Mouse (Mus musculus): ENCODE data around the gene Mad2l2. TPM values are rescaled to one million over a fixed set of nuclear protein-coding genes. Genes with fewer than 3 reads are reported as not detected.

Mad2l2 gene
- polyA plus RNA-seq, 1 experiment = 30.8 TPM

DNA sequence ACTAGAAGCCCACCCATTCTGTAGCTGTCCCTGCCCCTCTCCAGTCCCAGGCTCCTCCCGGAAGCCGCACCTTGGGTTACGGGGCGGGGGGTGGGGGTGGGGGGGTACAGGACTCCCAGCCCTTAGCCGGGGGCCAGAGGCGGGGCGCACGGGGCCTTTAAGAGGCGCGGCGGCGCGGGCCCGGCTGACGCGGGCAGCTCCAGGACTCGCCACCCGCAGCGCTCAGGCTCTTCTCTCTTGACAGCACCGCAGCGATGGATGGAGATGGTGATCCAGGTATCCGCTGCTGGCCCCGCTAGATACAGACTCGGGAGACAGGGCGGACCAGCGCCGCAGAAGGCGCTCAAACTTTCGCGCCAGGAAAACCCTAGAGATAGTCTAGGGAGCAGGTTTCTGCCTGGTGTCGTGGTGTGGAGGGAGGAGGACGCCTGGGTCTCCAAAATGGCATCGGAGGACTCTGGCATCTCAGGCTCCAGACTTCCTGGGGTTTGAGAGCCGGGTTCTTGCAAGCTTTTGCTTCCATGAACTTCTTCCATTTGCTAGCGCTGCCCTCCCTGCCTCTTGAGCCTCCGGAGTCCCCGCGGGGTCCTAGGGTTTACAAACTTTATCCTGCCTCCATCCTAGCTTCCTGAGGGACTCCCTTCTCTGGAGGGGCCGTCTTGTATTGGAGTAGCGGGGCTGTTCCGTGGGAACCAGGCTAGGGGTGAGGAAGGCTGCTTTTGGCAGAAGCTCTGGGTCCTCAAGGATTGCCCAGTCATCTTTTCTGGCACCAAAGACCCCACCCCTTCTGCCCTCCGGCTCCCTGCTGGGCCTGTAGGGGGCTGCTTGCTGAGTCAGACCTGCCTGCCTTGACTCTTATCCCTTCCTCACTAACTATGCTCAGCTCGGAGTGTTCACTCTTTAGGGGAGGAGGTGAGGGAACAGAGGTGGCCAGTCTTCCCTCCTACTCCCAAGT lies 30.5 kb downstream of the Mad2l2 start, which contains the start of the genes Fbxo44 and Fbxo2:
Gene Fbxo44, minus strand, starts transcription at position 47 of the 955 bp plus-strand sequence.
Gene Fbxo2, plus strand, starts transcription at position 186 of the 955 bp plus-strand sequence.
- TF ChIP-seq CTCF (IDR thresholded peaks at IDR 0.05; ENCODE audit: insufficient read depth, low read length) (no peak), POLR2A (IDR thresholded peaks at IDR 0.05; ENCODE audit: borderline replicate concordance, extremely low read depth, low read depth, low read length) (no peak)
- H3K4me1 ChIP-seq (ENCODE audit: control insufficient read depth, insufficient read depth, low read length) = no peaks in the 10 kb centered on the region; the same call in none of the 2 replicates
- peak within 1 kb of the TSS; percentile 56 for H3K4me3 ChIP-seq (replicated peaks; ENCODE audit: extremely low read depth, low read depth, low read length)
- WGBS = 2% methylated on average over 43 of the region's 43 CpGs
- peak; percentile 46 for DNase-seq

DNA sequence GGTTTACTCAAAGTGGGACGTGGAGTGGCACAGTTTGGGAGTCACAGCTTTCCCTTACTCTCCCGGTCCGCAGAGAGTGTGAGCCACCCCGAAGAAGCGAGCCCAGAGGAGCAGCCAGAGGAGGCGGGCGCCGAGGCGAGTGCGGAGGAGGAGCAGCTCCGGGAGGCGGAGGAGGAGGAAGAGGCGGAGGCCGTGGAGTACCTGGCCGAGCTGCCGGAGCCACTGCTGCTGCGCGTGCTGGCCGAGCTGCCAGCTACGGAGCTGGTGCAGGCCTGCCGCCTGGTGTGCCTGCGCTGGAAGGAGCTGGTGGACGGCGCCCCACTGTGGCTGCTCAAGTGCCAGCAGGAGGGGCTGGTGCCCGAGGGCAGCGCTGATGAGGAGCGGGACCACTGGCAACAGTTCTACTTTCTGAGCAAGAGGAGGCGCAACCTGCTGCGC lies 33.8 kb downstream of the Mad2l2 start:
- Histone ChIP-seq H3K4me3 (replicated peaks; ENCODE audit: extremely low read depth, low read depth, low read length) (peak overlapping the region; percentile 10), H3K4me1 (ENCODE audit: control insufficient read depth, insufficient read depth, low read length) (no peaks in the 10 kb centered on the region; the same call in none of the 2 replicates)
- TF ChIP-seq POLR2A (IDR thresholded peaks at IDR 0.05; ENCODE audit: borderline replicate concordance, extremely low read depth, low read depth, low read length) = no peak
- TF ChIP-seq CTCF (IDR thresholded peaks at IDR 0.05; ENCODE audit: insufficient read depth, low read length) = peak; percentile 60
- DNase-seq = peak; percentile 74
- under 1% methylated on average over 28 of the region's 29 CpGs for WGBS

DNA sequence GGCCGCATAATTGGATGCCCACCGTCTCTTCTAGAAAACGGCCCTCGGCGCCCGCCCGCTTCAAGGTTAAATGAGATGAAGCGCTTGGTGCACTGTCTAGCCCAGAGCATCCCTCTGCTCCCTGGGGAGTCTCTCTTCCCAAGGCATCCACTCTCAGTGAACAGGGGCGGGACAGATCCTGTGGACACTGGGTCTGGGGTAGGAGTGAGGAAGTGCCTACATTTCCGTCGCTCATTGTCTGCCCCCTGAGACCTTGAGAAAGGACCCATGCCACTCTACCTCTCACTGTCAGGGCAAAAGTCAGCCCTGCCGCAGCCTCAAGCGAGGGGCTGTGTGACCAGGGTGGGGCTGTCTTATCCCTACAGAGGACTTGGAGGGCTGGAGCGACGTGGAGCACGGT lies 34.3 kb downstream of the Mad2l2 start:
- no peak for TF ChIP-seq POLR2A (IDR thresholded peaks at IDR 0.05; ENCODE audit: borderline replicate concordance, extremely low read depth, low read depth, low read length)
- no peak for TF ChIP-seq CTCF (IDR thresholded peaks at IDR 0.05; ENCODE audit: insufficient read depth, low read length)
- DNase-seq = no peak
- WGBS = 3% methylated on average over 16 of the region's 16 CpGs
- Histone ChIP-seq H3K4me1 (ENCODE audit: control insufficient read depth, insufficient read depth, low read length) (no peaks in the 10 kb centered on the region; the same call in 1 of the 2 replicates), H3K4me3 (replicated peaks; ENCODE audit: extremely low read depth, low read depth, low read length) (no peak overlapping the region)

DNA sequence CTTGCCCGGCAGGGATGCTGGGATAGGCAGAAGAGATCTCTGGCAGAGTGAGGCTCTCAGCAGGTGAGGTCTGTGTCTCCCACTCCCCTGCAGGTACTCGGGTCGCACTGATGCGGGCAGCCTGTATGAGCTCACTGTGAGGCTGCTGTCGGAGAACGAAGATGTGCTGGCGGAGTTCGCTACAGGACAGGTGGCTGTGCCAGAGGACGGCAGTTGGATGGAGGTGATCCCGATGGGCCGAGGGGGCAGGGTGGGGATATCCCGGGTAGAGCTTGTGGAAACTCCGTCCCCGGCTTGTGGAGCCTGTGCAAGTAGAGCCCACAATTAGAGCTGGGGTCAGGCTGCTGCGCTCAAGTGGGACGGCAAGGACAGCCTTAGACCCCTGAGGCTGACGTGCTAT lies 35.4 kb downstream of the Mad2l2 start:
- no peak for DNase-seq
- TF ChIP-seq CTCF (IDR thresholded peaks at IDR 0.05; ENCODE audit: insufficient read depth, low read length) (no peak), POLR2A (IDR thresholded peaks at IDR 0.05; ENCODE audit: borderline replicate concordance, extremely low read depth, low read depth, low read length) (no peak)
- WGBS = 13% methylated on average over 17 of the region's 17 CpGs
- Histone ChIP-seq H3K4me3 (replicated peaks; ENCODE audit: extremely low read depth, low read depth, low read length) (no peak overlapping the region), H3K4me1 (ENCODE audit: control insufficient read depth, insufficient read depth, low read length) (no peaks in the 10 kb centered on the region; the same call in 1 of the 2 replicates)

DNA sequence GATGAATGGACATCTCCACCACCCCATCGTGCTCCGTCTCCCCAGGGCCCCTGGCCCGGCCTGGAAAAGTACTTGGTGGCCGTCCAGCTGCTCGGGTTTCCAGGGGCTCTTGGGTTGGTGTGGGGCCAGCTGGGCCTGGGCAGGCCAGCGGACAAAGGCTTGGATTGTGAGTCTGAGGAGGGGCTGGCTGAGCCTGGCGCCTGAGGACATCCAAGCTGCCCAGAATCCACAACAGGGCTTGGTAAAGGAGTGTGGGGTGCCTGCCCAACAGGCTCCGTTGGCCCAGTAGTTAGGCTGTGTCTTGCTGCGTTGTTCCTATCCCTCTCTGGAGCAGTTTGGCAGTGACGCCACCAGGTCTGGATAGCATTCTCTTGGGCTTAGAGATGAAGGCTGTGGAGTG lies 36.2 kb downstream of the Mad2l2 start:
- 18% methylated on average over 10 of the region's 10 CpGs for WGBS
- no peak for DNase-seq
- TF ChIP-seq POLR2A (IDR thresholded peaks at IDR 0.05; ENCODE audit: borderline replicate concordance, extremely low read depth, low read depth, low read length) (no peak), CTCF (IDR thresholded peaks at IDR 0.05; ENCODE audit: insufficient read depth, low read length) (no peak)
- Histone ChIP-seq H3K4me1 (ENCODE audit: control insufficient read depth, insufficient read depth, low read length) (no peaks in the 10 kb centered on the region; the same call in 1 of the 2 replicates), H3K4me3 (replicated peaks; ENCODE audit: extremely low read depth, low read depth, low read length) (no peak overlapping the region)

DNA sequence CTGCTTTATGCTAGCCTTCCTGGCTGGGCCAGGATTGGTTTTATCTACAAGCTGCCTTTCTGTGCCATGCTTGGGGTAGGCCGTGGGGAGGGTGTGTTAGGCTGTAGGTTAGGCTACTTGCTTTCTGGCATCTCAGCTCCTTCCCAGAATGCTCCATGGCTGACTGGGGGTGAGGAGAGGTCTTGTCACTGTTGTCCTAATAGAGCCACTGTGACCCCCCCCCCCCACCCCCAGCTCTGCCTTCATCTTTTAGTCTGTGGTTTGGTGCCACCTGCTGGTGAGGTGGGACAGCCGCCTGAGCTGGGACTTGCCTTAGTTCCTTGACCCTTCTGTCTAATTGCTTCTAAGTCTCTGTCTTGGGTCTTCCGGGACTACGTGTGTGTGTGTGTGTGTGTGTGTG lies 36.8 kb downstream of the Mad2l2 start:
- peak; percentile 67 for DNase-seq
- no peak overlapping the region for H3K4me3 ChIP-seq (replicated peaks; ENCODE audit: extremely low read depth, low read depth, low read length)
- WGBS = 12% methylated on average over 4 of the region's 4 CpGs

DNA sequence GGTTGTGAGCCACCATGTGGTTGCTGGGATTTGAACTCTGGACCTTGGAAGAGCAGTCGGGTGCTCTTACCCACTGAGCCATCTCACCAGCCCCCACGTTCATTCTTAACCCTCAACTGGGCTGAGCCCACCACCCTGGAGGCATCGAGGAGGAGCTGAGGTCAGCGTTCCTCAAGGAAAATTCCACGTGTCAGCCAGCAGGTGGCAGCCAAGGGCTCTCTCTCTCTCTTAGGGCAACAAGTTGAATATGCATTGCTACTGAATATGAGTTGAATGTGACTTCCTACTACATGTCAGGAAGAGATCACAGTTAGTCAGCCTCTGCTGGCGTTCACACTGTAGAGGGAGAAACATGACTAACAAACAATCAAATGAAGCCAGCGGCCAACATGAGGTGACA lies 38.1 kb downstream of the Mad2l2 start:
- 19% methylated on average over 7 of the region's 7 CpGs for WGBS
- no peak overlapping the region for H3K4me3 ChIP-seq (replicated peaks; ENCODE audit: extremely low read depth, low read depth, low read length)
- no peak for TF ChIP-seq POLR2A (IDR thresholded peaks at IDR 0.05; ENCODE audit: borderline replicate concordance, extremely low read depth, low read depth, low read length)
- TF ChIP-seq CTCF (IDR thresholded peaks at IDR 0.05; ENCODE audit: insufficient read depth, low read length) = peak; percentile 88

More for the DNA sequence above, 36.8 kb downstream of the Mad2l2 start:
- no peaks in the 10 kb centered on the region; the same call in 1 of the 2 replicates for H3K4me1 ChIP-seq (ENCODE audit: control insufficient read depth, insufficient read depth, low read length)
- no peak for TF ChIP-seq POLR2A (IDR thresholded peaks at IDR 0.05; ENCODE audit: borderline replicate concordance, extremely low read depth, low read depth, low read length)
- TF ChIP-seq CTCF (IDR thresholded peaks at IDR 0.05; ENCODE audit: insufficient read depth, low read length) = peak; percentile 72

DNA sequence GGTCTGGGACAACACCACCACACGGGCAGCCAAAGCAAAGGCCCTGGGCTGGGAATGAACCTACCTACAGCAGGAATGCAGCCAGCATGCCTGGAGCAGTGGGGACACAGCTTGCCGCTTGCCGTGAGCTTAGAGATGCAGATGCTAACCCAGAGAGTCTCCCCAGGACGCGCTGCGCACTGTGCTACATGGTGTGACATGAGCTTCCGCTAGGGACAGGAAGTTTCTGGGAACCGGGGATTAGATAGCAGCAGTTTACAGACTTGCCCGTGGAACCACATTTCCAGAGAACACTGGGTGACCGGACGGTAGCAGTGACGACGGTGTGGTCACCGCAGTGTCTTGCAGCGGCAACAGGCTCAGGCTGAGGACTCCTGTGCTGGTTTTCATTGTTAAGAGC lies 39.4 kb downstream of the Mad2l2 start:
- H3K4me1 ChIP-seq (ENCODE audit: control insufficient read depth, insufficient read depth, low read length) = no peaks in the 10 kb centered on the region; the same call in 1 of the 2 replicates
- no peak overlapping the region for H3K4me3 ChIP-seq (replicated peaks; ENCODE audit: extremely low read depth, low read depth, low read length)
- no peak for DNase-seq
- WGBS = 19% methylated on average over 15 of the region's 15 CpGs
- TF ChIP-seq CTCF (IDR thresholded peaks at IDR 0.05; ENCODE audit: insufficient read depth, low read length) = no peak
- no peak for TF ChIP-seq POLR2A (IDR thresholded peaks at IDR 0.05; ENCODE audit: borderline replicate concordance, extremely low read depth, low read depth, low read length)

More for the DNA sequence above, 38.1 kb downstream of the Mad2l2 start:
- H3K4me1 ChIP-seq (ENCODE audit: control insufficient read depth, insufficient read depth, low read length) = no peaks in the 10 kb centered on the region; the same call in 1 of the 2 replicates
- peak; percentile 65 for DNase-seq

DNA sequence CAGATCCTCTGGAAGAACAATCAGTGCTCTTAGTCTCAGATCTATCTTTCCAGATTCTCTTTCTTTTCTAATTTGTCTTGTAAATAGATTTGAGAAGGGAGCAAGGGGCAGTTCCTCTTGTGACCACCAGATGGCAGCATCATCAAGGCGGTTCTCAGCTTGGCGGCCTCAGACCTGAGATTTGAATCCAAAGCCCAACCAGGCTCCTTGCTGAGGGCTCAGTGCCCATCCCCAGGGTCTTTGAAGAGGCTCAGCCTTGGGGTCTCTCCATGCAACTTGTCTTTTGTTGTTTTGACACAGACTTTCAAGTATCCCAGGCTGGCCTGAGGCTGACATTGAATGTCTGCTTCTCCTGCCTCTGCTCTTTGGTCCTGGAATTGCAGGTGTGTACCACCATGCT lies 40.7 kb downstream of the Mad2l2 start:
- peak; percentile 55 for DNase-seq
- TF ChIP-seq CTCF (IDR thresholded peaks at IDR 0.05; ENCODE audit: insufficient read depth, low read length) = peak; percentile 95
- no peak for TF ChIP-seq POLR2A (IDR thresholded peaks at IDR 0.05; ENCODE audit: borderline replicate concordance, extremely low read depth, low read depth, low read length)
- 11% methylated on average over 2 of the region's 2 CpGs for WGBS
- Histone ChIP-seq H3K4me1 (ENCODE audit: control insufficient read depth, insufficient read depth, low read length) (no peaks in the 10 kb centered on the region), H3K4me3 (replicated peaks; ENCODE audit: extremely low read depth, low read depth, low read length) (no peak overlapping the region)
